Mouse (Mus musculus): ENCODE measurements around the gene Fam178b. TPM values are rescaled to one million over a fixed set of nuclear protein-coding genes. Genes with fewer than 3 reads are reported as not detected.
A peak's percentile ranks its signal among the peaks of the same experiment; 100 is the strongest.

The Fam178b gene
- polyA plus RNA-seq, 1 experiment from 2014 or later: 2.1 TPM

DNA sequence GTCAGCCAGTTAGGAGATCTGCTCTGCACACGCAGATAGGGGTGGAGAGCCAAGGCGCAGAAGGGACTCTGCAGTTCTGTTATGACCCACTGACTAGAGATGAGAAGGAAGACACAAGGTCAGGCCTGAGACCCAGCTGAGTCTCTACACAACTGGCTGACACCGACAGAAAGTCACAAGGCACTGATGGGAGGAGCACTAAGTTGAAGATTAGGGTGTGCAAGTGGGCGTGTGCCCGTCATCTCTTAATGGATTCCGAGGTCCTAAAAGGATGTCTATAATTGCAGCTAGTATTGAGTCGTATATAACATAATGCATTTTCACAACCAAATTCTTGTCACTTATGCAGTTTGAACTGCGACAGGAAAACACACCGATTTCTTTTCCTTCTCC lies 38.4 kb downstream of the Fam178b start:
- WGBS: 79% methylated on average over 9 of the region's 9 CpGs
- Histone ChIP-seq H3K4me1 (peaks cover 17% of the 10 kb centered on the region), H3K27me3 (replicated peaks) (no peaks in the 10 kb centered on the region), H3K4me2 (no peak overlapping the region), H3K4me3 (no peak overlapping the region), H3K36me3 (no peaks in the 10 kb centered on the region), H3K9me3 (no peaks in the 10 kb centered on the region), H3K27ac (replicated peaks) (no peak overlapping the region), H3K9ac (no peak overlapping the region)
- ATAC-seq (ENCODE audit: extremely low read depth, insufficient number of reproducible peaks, low FRiP score, low TSS enrichment): no peak

DNA sequence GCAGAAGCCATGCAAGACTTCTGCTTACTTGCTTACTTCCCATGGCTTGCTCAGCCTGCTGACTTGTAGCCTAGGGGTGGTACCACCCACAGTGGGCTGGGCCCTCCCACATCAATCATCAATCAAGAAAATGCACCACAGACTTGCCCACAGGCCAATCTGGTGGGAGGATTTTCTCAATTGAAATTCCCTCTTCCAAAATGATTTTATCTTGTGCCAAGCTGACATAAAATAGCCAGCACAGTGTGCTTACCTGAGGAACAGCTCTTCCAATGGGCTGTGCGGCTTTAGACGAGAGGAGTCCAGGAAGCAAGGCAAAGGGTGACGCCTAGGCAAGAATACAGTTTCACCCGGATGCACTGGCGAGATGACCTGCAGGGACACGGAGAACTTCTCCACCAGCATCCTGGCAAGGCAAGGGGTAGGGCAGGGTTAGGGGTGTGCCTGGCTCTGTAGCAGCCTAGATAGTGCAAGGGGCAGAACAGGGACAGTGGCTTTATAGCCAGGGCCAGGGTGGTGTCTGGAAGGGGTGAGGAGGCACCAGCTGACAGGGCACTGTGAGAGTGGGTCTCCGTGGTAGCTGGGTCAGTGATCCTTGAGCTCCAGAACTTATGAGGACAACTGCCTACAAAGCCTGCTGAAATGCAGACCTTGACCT lies 38.9 kb downstream of the Fam178b start:
- WGBS: 85% methylated on average over 7 of the region's 7 CpGs
- no peak for ATAC-seq (ENCODE audit: extremely low read depth, insufficient number of reproducible peaks, low FRiP score, low TSS enrichment)
- no peak overlapping the region for H3K9ac ChIP-seq
- H3K4me2 ChIP-seq: no peak overlapping the region
- H3K9me3 ChIP-seq: no peaks in the 10 kb centered on the region
- H3K4me3 ChIP-seq: no peak overlapping the region
- no peak overlapping the region for H3K27ac ChIP-seq (replicated peaks)
- no peaks in the 10 kb centered on the region for H3K27me3 ChIP-seq (replicated peaks)
- H3K4me1 ChIP-seq: peaks cover 17% of the 10 kb centered on the region
- H3K36me3 ChIP-seq: no peaks in the 10 kb centered on the region

DNA sequence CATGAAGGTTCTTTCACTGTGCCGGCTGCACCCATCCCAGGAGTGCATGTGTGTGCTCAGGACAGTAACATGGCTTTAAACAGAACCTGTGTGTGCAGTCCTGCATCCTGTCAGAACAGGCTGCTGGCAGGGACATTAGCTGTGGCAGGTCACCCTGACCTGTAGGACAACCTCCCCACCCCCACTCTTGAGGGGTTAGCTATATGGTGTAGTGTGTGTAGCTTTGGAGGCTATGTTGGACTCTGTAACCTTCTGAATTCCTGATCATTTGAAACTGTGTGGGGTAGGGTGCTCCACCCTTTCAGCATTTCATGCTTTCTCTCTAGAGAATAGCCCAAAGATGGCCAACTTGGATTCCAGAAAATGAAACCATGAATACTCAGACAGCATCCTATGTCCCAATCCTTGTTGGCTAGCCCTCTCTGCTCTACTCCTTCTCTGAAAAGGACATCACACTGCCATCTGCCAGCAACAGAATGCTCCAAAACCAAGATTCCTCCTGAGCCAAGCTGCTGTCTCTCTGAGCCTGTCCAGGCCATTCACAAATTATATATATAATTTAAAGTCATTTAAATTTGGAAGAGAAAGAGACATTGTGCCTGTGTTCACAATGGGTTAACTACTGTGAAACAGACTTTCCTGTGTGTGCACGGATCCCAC lies 47.0 kb downstream of the Fam178b start:
- WGBS: 60% methylated on average over 2 of the region's 2 CpGs
- H3K27me3 ChIP-seq (replicated peaks): no peaks in the 10 kb centered on the region
- no peak for ATAC-seq (ENCODE audit: extremely low read depth, insufficient number of reproducible peaks, low FRiP score, low TSS enrichment)
- no peak overlapping the region for H3K9ac ChIP-seq
- H3K36me3 ChIP-seq: no peaks in the 10 kb centered on the region
- H3K27ac ChIP-seq (replicated peaks): peak overlapping the region; percentile 58
- no peak overlapping the region for H3K4me3 ChIP-seq
- H3K4me1 ChIP-seq: peaks cover 40% of the 10 kb centered on the region
- H3K4me2 ChIP-seq: no peak overlapping the region
- no peaks in the 10 kb centered on the region for H3K9me3 ChIP-seq

DNA sequence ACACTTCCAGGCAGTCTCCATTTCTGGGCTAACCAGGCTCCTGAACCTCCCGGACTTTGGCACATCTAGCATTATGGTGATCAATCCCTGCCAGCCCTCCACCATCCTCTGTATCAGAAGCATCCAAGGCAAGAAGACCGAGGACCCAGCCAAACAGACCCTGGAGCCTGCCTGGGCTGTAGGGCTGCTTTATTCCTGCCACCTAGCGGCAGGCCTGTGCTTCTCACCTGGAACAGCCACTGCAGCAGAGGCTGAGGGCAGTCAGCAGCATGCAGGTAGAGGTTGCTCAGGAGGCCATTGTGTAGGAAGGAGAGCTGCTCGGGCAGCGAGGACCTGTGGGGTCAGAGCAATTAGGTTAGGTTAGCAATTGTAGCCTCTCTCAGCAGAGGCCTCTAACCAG lies 48.0 kb downstream of the Fam178b start:
- no peaks in the 10 kb centered on the region for H3K36me3 ChIP-seq
- no peak overlapping the region for H3K4me2 ChIP-seq
- H3K9me3 ChIP-seq: no peaks in the 10 kb centered on the region
- H3K4me3 ChIP-seq: no peak overlapping the region
- no peak overlapping the region for H3K9ac ChIP-seq
- ATAC-seq (ENCODE audit: extremely low read depth, insufficient number of reproducible peaks, low FRiP score, low TSS enrichment): 0 out of 2 replicates have a peak, but pooled peaks have one; percentile 11
- no peaks in the 10 kb centered on the region for H3K27me3 ChIP-seq (replicated peaks)
- peaks cover 41% of the 10 kb centered on the region for H3K4me1 ChIP-seq
- H3K27ac ChIP-seq (replicated peaks): no peak overlapping the region
- 21% methylated on average over 5 of the region's 5 CpGs for WGBS

DNA sequence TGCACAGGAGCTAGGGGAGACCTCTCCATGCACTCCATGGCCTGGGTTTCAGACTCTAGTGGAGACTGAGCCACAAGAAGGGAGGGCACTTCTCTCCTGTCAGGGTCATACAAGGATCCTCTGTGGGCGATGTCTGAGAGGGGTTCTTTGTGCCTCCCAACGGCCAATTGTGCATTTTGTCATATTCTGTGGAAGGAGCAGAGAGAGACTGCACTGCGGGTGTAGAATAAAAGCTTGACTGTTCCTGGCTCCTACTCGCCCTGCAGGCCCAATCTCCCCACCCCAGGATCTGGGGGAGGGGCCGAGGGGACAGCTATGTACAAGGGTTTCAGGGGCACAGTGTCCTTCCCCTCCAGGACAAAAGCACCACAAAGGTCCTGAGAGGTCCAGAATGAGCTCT lies 49.1 kb downstream of the Fam178b start:
- Histone ChIP-seq H3K9ac (no peak overlapping the region), H3K4me1 (peaks cover 41% of the 10 kb centered on the region), H3K9me3 (no peaks in the 10 kb centered on the region), H3K36me3 (no peaks in the 10 kb centered on the region), H3K4me2 (no peak overlapping the region), H3K27ac (replicated peaks) (no peak overlapping the region), H3K27me3 (replicated peaks) (no peaks in the 10 kb centered on the region), H3K4me3 (no peak overlapping the region)
- 77% methylated on average over 5 of the region's 5 CpGs for WGBS
- ATAC-seq (ENCODE audit: extremely low read depth, insufficient number of reproducible peaks, low FRiP score, low TSS enrichment): no peak

DNA sequence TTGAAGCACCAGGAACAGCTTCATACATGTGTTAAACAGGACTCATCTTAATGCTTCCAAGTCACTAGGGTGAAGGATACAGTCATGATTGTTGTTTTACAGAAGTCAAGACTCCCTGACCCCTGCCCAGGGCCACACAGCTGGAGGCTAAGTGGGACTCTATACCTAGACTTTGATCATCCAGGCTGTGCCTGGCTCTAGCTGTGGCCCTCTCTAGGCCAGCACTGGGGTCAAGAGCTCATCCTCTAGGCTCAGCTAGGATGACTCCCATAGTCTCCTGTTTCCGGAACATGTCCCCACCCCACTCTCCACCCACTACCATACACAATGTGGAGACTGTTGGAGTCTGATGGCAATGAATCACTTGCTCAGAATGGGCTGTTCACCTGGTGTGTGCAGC lies 50.1 kb downstream of the Fam178b start:
- Histone ChIP-seq H3K4me2 (no peak overlapping the region), H3K4me1 (peaks cover 50% of the 10 kb centered on the region), H3K36me3 (no peaks in the 10 kb centered on the region), H3K27ac (replicated peaks) (no peak overlapping the region), H3K4me3 (no peak overlapping the region), H3K9me3 (no peaks in the 10 kb centered on the region), H3K9ac (no peak overlapping the region), H3K27me3 (replicated peaks) (no peaks in the 10 kb centered on the region)
- ATAC-seq (ENCODE audit: extremely low read depth, insufficient number of reproducible peaks, low FRiP score, low TSS enrichment): no peak
- WGBS: 86% methylated on average over 1 of the region's 1 CpGs

DNA sequence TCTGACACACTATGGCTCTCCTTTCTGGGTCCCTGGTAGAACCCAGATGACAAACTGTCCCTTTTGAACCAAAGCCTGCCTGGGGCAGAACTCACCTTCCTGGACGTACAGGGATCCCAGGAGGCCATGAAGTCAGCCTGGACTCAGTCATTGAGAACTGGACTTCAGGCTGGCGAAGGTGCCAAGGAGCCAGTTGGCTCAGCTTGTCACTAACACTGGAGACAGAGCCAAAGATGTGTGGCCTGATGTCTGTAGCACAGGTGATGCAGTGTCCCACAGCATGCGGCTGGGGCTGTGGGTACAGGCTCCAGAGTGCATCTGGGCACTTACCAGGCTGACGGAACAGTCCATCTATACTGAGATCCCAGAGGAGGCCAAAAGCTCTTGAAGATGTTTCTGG lies 50.9 kb downstream of the Fam178b start:
- no peak overlapping the region for H3K4me2 ChIP-seq
- no peaks in the 10 kb centered on the region for H3K27me3 ChIP-seq (replicated peaks)
- H3K9me3 ChIP-seq: no peaks in the 10 kb centered on the region
- peaks cover 46% of the 10 kb centered on the region for H3K4me1 ChIP-seq
- H3K9ac ChIP-seq: no peak overlapping the region; the same call in 1 of the 2 replicates
- no peaks in the 10 kb centered on the region for H3K36me3 ChIP-seq
- H3K4me3 ChIP-seq: no peak overlapping the region
- 0 out of 2 replicates have a peak overlapping the region, but pooled peaks have one; percentile 25 for H3K27ac ChIP-seq (replicated peaks)
- ATAC-seq (ENCODE audit: extremely low read depth, insufficient number of reproducible peaks, low FRiP score, low TSS enrichment): no peak
- WGBS: 81% methylated on average over 4 of the region's 4 CpGs

DNA sequence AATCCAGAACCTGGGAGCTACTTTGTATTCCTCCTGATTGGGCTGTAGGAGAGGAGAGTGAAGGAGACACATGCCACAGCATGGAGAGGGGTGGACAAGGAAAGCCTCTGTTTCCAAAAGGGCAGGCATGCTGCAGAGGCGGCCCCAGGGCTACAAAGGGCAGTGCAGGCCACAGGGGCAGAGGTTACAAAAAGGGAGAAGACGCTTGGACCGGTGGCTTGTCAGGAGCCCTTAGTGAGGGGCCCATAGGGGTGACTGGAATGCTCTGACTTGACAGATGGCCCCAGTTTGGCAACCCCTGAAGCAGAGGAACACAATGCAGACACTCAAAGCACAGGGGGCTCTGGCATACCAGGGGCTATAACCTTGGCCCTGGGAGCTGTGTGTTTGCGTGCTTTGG lies 51.6 kb downstream of the Fam178b start:
- H3K4me2 ChIP-seq: no peak overlapping the region
- no peak for ATAC-seq (ENCODE audit: extremely low read depth, insufficient number of reproducible peaks, low FRiP score, low TSS enrichment)
- 0 out of 2 replicates have a peak overlapping the region, but pooled peaks have one; percentile 25 for H3K27ac ChIP-seq (replicated peaks)
- no peaks in the 10 kb centered on the region for H3K9me3 ChIP-seq
- no peaks in the 10 kb centered on the region for H3K36me3 ChIP-seq
- no peaks in the 10 kb centered on the region for H3K27me3 ChIP-seq (replicated peaks)
- H3K9ac ChIP-seq: peak overlapping the region; percentile 30
- peaks cover 39% of the 10 kb centered on the region for H3K4me1 ChIP-seq
- WGBS: 40% methylated on average over 4 of the region's 4 CpGs
- H3K4me3 ChIP-seq: no peak overlapping the region

DNA sequence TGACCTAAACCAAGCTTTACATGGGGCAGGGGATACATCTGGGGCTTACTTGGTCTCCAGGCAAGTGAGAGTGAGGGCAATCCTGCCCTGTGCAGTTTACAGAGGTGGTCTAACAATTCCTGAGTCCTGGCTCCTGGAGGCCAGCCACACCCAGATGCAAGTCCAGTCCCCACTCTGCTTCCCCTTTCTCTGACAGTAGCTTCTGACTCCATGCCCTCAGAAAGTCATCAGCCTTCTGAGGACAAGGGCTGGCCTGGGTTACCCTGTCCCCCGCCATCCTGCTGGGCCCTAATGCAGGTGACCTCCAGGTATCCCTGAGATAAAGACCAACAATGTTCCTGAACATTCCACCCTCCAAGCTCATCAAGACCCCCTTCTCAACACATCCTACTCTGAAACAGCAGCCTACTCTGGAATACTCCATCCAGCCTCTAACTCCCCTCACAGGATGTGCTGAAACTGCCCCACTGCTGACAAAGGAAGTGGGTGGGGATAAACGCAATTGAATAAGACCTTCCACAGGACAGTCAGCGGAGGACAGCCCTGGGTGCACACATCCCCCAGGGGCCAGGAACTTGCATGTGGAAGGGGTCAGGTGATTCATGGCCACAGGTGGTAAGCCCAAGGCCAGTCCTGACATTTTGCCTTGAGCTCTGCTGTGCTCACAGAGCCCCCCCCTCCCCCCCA lies 52.8 kb downstream of the Fam178b start:
- Histone ChIP-seq H3K36me3 (no peaks in the 10 kb centered on the region), H3K4me3 (no peak overlapping the region), H3K27me3 (replicated peaks) (no peaks in the 10 kb centered on the region), H3K27ac (replicated peaks) (no peak overlapping the region), H3K4me1 (peaks cover 31% of the 10 kb centered on the region), H3K9me3 (peaks cover 2% of the 10 kb centered on the region; the same call in 1 of the 2 replicates), H3K9ac (no peak overlapping the region), H3K4me2 (no peak overlapping the region)
- 61% methylated on average over 3 of the region's 3 CpGs for WGBS
- no peak for ATAC-seq (ENCODE audit: extremely low read depth, insufficient number of reproducible peaks, low FRiP score, low TSS enrichment)

DNA sequence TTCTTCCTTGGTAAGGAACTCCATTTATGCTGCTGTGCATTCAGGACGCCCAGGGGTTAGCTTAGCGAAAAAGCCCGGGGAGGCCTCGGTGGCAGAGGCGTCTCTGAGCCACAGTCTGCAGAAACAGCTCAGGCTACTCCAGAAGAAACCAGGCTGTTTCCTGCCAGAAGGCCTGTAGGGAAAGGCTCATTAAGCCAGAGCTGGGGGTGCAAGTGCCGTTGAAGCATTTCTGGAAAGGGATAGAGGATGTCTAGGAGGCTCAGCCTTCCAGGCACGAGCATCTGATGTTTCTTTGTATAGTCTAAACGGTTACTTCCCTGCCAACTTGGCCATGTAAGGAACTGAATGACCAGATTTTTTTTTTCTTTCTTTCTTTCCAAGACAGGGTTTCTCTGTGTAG lies 54.4 kb downstream of the Fam178b start:
- WGBS: 44% methylated on average over 8 of the region's 8 CpGs

DNA sequence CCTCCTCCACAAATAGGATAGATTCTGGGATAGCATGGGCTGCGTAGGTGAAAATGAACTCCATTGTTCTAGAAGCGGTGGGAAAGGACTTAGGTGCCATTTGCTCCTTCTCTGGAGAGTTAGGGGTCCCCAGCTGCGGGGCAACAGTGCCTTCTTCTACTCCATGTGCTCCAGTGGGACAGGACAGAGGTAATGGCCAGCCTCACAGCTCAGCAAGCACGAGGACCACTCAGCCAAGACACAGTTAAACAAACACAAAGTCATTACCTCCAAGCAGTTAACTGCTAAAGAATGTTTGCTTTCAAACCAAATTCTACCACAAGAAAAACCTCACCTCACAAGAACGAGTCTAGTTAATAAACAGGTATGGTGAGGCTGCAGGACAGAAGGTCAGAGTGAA lies 57.5 kb downstream of the Fam178b start:
- Histone ChIP-seq H3K4me2 (no peak overlapping the region), H3K9me3 (peaks cover 2% of the 10 kb centered on the region; the same call in 1 of the 2 replicates), H3K27ac (replicated peaks) (no peak overlapping the region), H3K36me3 (no peaks in the 10 kb centered on the region), H3K4me3 (no peak overlapping the region), H3K9ac (no peak overlapping the region), H3K4me1 (peaks cover 14% of the 10 kb centered on the region), H3K27me3 (replicated peaks) (0 out of 2 replicates have a peak, but pooled peaks cover 5% of the 10 kb centered on the region)
- no peak for ATAC-seq (ENCODE audit: extremely low read depth, insufficient number of reproducible peaks, low FRiP score, low TSS enrichment)
- 77% methylated on average over 5 of the region's 5 CpGs for WGBS

More for the DNA sequence above, 54.4 kb downstream of the Fam178b start:
- H3K4me3 ChIP-seq: no peak overlapping the region
- no peak overlapping the region for H3K9ac ChIP-seq
- no peak overlapping the region for H3K4me2 ChIP-seq
- peaks cover 31% of the 10 kb centered on the region for H3K4me1 ChIP-seq
- no peaks in the 10 kb centered on the region for H3K27me3 ChIP-seq (replicated peaks)
- peaks cover 2% of the 10 kb centered on the region; the same call in 1 of the 2 replicates for H3K9me3 ChIP-seq
- peak overlapping the region; percentile 55; the same call in 1 of the 2 replicates for H3K27ac ChIP-seq (replicated peaks)
- no peaks in the 10 kb centered on the region for H3K36me3 ChIP-seq
- ATAC-seq (ENCODE audit: extremely low read depth, insufficient number of reproducible peaks, low FRiP score, low TSS enrichment): no peak
